Mouse (Mus musculus) G1E (cell line): ENCODE data around the gene Syne3. TPM values are rescaled to one million over a fixed set of nuclear protein-coding genes. Genes with fewer than 3 reads are reported as not detected.

Experiments
- ATAC-seq: 2 replicates; pipeline ENCODE4 v1.8.0; 2016; ENCODE audit warnings: mild to moderate bottlenecking; ENCODE audit not compliant: insufficient number of reproducible peaks, poor library complexity, low FRiP score, severe bottlenecking; ENCODE audit errors: extremely low read depth
- DNase-seq: peaks from one replicate; pipeline ENCODE4 v3.0.0; 2012; ENCODE audit warnings: low spot score
- H3K27me3 ChIP-seq: 2 replicates; pipeline ENCODE4 v1.6.1; 2012; ENCODE audit warnings: mild to moderate bottlenecking, low read length, inconsistent platforms; ENCODE audit not compliant: insufficient read depth
- H3K36me3 ChIP-seq: replicated peaks from 2 replicates; pipeline ENCODE3; 2012; ENCODE audit warnings: mild to moderate bottlenecking, inconsistent platforms
- H3K4me1 ChIP-seq: 2 replicates; pipeline ENCODE4 v1.6.1; 2012; ENCODE audit warnings: low read depth, low read length, inconsistent platforms, mixed read lengths; ENCODE audit not compliant: insufficient read depth
- H3K4me3 ChIP-seq: 2 replicates; pipeline ENCODE4 v1.5.1; 2012; ENCODE audit warnings: low read depth, mild to moderate bottlenecking, inconsistent platforms, low read length, moderate library complexity, mixed read lengths
- H3K9me3 ChIP-seq: replicated peaks from 2 replicates; pipeline ENCODE4 v1.6.1; 2012; ENCODE audit warnings: inconsistent platforms
- CTCF ChIP-seq: IDR thresholded peaks from 2 replicates; pipeline ENCODE4 v1.5.1; 2012; ENCODE audit warnings: low read depth, low read length, inconsistent platforms, mixed read lengths
- GATA1 ChIP-seq: IDR thresholded peaks from 2 replicates; pipeline ENCODE4 v1.6.1; 2012; ENCODE audit warnings: borderline replicate concordance, low read length, inconsistent platforms, mixed read lengths
- GATA2 ChIP-seq: IDR thresholded peaks from 2 replicates; pipeline ENCODE4 v1.6.1; 2012; ENCODE audit warnings: low read depth, low read length, inconsistent platforms, borderline replicate concordance
- POLR2AphosphoS5 ChIP-seq: IDR thresholded peaks from 2 replicates; pipeline ENCODE4 v1.6.1; 2012; ENCODE audit warnings: low read depth, low read length, inconsistent platforms; ENCODE audit not compliant: insufficient replicate concordance
- TAL1 ChIP-seq: conservative IDR thresholded peaks from 2 replicates; pipeline ENCODE4 v1.6.1; 2012; ENCODE audit warnings: low read depth, low read length, inconsistent platforms, mixed read lengths
- polyA plus RNA-seq: library from polyadenylated mRNA; stranded (reverse); fragments of >175 nt; gene quantifications from 2 replicates; pipeline ENCODE4 v1.2.3, GENCODE M21; 2012
- total RNA-seq, 2 experiments: library from RNA; stranded (forward) in 1 of 2; stranded (reverse) in 1 of 2; fragments of 200-1000 nt in 1 of 2; fragments of >200 nt in 1 of 2; fragmentation: Nextera tagmentation in 1 of 2; gene quantifications; 2 replicates each; pipeline ENCODE4 v1.2.3; 2014 to 2017

Syne3 gene
- total and polyA plus RNA-seq, 3 experiments, result 21.7 to 31.1 (median 27.9) TPM

- no peaks in the 10 kb centered on the region; the same call in 1 of the 2 replicates for H3K9me3 ChIP-seq
- peaks cover 10% of the 10 kb centered on the region; the same call in 1 of the 2 replicates for H3K4me1 ChIP-seq
- H3K36me3 ChIP-seq, result peaks cover 90% of the 10 kb centered on the region
- ATAC-seq, result no peak
- DNase-seq, result no peak
- no peaks in the 10 kb centered on the region for H3K27me3 ChIP-seq
- no peak overlapping the region for H3K4me3 ChIP-seq
- TF ChIP-seq GATA2 (no peak), GATA1 (no peak), CTCF (no peak)
Measured at GRCm38 (mm10) chr12:104933800-104934199, 75.8 kb downstream of the Syne3 start.

DNA sequence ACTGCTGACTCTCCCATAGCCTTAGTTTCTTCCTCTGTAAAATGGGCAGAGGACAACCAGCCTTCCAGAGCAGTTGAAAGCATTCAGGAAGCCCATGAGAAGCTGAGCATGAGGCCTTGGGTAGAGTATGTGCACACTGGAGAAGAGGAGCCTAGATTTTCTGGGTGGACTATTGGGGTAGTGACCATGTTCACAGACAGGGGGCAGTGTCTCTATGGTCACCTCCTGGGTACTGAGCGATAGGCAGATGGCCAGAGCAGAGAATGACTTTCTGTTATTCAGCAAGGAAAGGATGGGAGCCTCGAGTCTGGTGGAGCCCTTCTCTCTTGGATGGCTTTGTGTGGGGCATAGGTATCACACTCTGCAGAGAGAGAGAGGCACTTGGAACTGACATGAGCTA is 76.4 kb downstream of the Syne3 start:
- ATAC-seq, result peak; percentile 46; the same call in 1 of the 2 replicates
- Histone ChIP-seq H3K36me3 (peaks cover 87% of the 10 kb centered on the region), H3K27me3 (no peaks in the 10 kb centered on the region), H3K4me1 (peaks cover 10% of the 10 kb centered on the region; the same call in 1 of the 2 replicates), H3K4me3 (no peak overlapping the region), H3K9me3 (no peaks in the 10 kb centered on the region; the same call in 1 of the 2 replicates)
- DNase-seq, result peak; percentile 58
- TF ChIP-seq GATA1 (no peak), CTCF (peak; percentile 32; the same call in 1 of the 2 replicates), TAL1 (no peak), POLR2AphosphoS5 (no peak), GATA2 (no peak)

GRCm38 (mm10) chr12:104925765-104926164 is 83.8 kb downstream of the Syne3 start:
- no peak for TF ChIP-seq GATA2
- no peak for TF ChIP-seq POLR2AphosphoS5
- no peak for TF ChIP-seq GATA1
- Histone ChIP-seq H3K4me1 (no peaks in the 10 kb centered on the region), H3K36me3 (peaks cover 16% of the 10 kb centered on the region), H3K27me3 (no peaks in the 10 kb centered on the region), H3K4me3 (no peak overlapping the region), H3K9me3 (no peaks in the 10 kb centered on the region)
- ATAC-seq (no peak), DNase-seq (no peak)

- TF ChIP-seq TAL1 (no peak), CTCF (no peak), GATA1 (no peak), GATA2 (no peak), POLR2AphosphoS5 (no peak)
- DNase-seq, result no peak
- H3K27me3 ChIP-seq, result no peaks in the 10 kb centered on the region
- H3K9me3 ChIP-seq, result no peaks in the 10 kb centered on the region
- H3K4me1 ChIP-seq, result no peaks in the 10 kb centered on the region
- no peak overlapping the region for H3K4me3 ChIP-seq
- peaks cover 9% of the 10 kb centered on the region for H3K36me3 ChIP-seq
- no peak for ATAC-seq
Measured at GRCm38 (mm10) chr12:104925035-104925434, 84.6 kb downstream of the Syne3 start.

DNA sequence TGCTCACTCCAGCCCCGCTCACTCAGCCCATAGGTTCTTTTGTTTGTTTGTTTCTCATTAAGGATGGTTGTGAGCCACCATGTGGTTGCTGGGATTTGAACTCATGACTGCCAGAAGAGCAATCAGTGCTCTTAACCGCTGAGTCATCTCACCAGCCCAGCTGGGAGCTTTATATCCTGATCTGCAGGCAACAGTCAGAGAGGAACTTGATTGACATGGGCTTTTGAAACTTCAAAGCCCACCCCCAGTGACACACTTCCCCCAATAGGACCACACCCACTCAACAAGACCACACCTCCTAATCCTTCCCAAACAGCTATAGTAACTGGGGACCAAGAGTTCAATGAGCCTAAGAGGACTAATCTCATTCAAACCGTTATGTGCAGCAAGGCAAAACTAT is 85.1 kb downstream of the Syne3 start:
- ATAC-seq, result no peak
- H3K4me3 ChIP-seq, result no peak overlapping the region

GRCm38 (mm10) chr12:104923948-104924388 is 85.6 kb downstream of the Syne3 start:
- H3K27me3 ChIP-seq, result no peaks in the 10 kb centered on the region
- DNase-seq (no peak), ATAC-seq (no peak)
- no peak for TF ChIP-seq TAL1
- TF ChIP-seq CTCF, result no peak
- TF ChIP-seq GATA1, result no peak
- TF ChIP-seq POLR2AphosphoS5, result no peak
- no peak for TF ChIP-seq GATA2
- no peaks in the 10 kb centered on the region for H3K9me3 ChIP-seq
- H3K4me3 ChIP-seq, result no peak overlapping the region
- no peaks in the 10 kb centered on the region for H3K4me1 ChIP-seq
- peaks cover 4% of the 10 kb centered on the region for H3K36me3 ChIP-seq

More for the DNA sequence above, 85.1 kb downstream of the Syne3 start:
- Histone ChIP-seq H3K9me3 (no peaks in the 10 kb centered on the region), H3K27me3 (no peaks in the 10 kb centered on the region), H3K4me1 (no peaks in the 10 kb centered on the region), H3K36me3 (peaks cover 8% of the 10 kb centered on the region)
- no peak for TF ChIP-seq CTCF
- no peak for TF ChIP-seq GATA1
- DNase-seq, result no peak

- no peak for TF ChIP-seq GATA2
- no peak for TF ChIP-seq POLR2AphosphoS5
- no peak for TF ChIP-seq CTCF
- TF ChIP-seq TAL1, result no peak
- TF ChIP-seq GATA1, result no peak
- Histone ChIP-seq H3K4me1 (no peaks in the 10 kb centered on the region), H3K36me3 (no peaks in the 10 kb centered on the region), H3K4me3 (no peak overlapping the region), H3K27me3 (no peaks in the 10 kb centered on the region), H3K9me3 (no peaks in the 10 kb centered on the region)
- ATAC-seq, result no peak
- no peak for DNase-seq
Measured at GRCm38 (mm10) chr12:104922647-104923046, 87.0 kb downstream of the Syne3 start.
